Mouse (Mus musculus): ENCODE data around the gene Adat1. TPM values are rescaled to one million over a fixed set of nuclear protein-coding genes. Genes with fewer than 3 reads are reported as not detected.

The Adat1 gene
- polyA plus RNA-seq, 1 experiment: 5.3 TPM

- Histone ChIP-seq H3K27ac (ENCODE audit: control insufficient read depth, insufficient read depth, low read depth, low read length) (no peak overlapping the region), H3K36me3 (ENCODE audit: control insufficient read depth, insufficient read depth, low read length) (no peaks in the 10 kb centered on the region; the same call in 1 of the 2 replicates)
- TF ChIP-seq CTCF (IDR thresholded peaks at IDR 0.05; ENCODE audit: control insufficient read depth, insufficient read depth, insufficient replicate concordance, low read depth, low read length): no peak
- no peak for TF ChIP-seq POLR2A (IDR thresholded peaks at IDR 0.05; ENCODE audit: control insufficient read depth, low read depth, low read length)
These were observed 60.4 kb downstream of the Adat1 start for GRCm38 (mm10) chr8:111931721-111932120.

GRCm38 (mm10) chr8:111929648-111930344 lies 62.3 kb downstream of the Adat1 start:
- H3K27me3 ChIP-seq (ENCODE audit: control insufficient read depth, insufficient read depth, low read length): no peaks in the 10 kb centered on the region
- no peak overlapping the region for H3K4me3 ChIP-seq (ENCODE audit: control insufficient read depth, low read depth, low read length)
- TF ChIP-seq POLR2A (IDR thresholded peaks at IDR 0.05; ENCODE audit: control insufficient read depth, low read depth, low read length) (no peak), CTCF (IDR thresholded peaks at IDR 0.05; ENCODE audit: control insufficient read depth, insufficient read depth, insufficient replicate concordance, low read depth, low read length) (no peak)
- H3K27ac ChIP-seq (ENCODE audit: control insufficient read depth, insufficient read depth, low read depth, low read length): no peak overlapping the region
- peaks cover 14% of the 10 kb centered on the region for H3K4me1 ChIP-seq (ENCODE audit: control insufficient read depth, insufficient read depth, low read length)
- H3K36me3 ChIP-seq (ENCODE audit: control insufficient read depth, insufficient read depth, low read length): no peaks in the 10 kb centered on the region; the same call in 1 of the 2 replicates

More at GRCm38 (mm10) chr8:111931721-111932120, 60.4 kb downstream of the Adat1 start:
- no peak overlapping the region for H3K4me3 ChIP-seq (ENCODE audit: control insufficient read depth, low read depth, low read length)
- H3K27me3 ChIP-seq (ENCODE audit: control insufficient read depth, insufficient read depth, low read length): no peaks in the 10 kb centered on the region
- peaks cover 14% of the 10 kb centered on the region for H3K4me1 ChIP-seq (ENCODE audit: control insufficient read depth, insufficient read depth, low read length)

GRCm38 (mm10) chr8:111924976-111925375 lies 67.1 kb downstream of the Adat1 start:
- Histone ChIP-seq H3K27ac (ENCODE audit: control insufficient read depth, insufficient read depth, low read depth, low read length) (no peak overlapping the region), H3K4me3 (ENCODE audit: control insufficient read depth, low read depth, low read length) (no peak overlapping the region), H3K27me3 (ENCODE audit: control insufficient read depth, insufficient read depth, low read length) (no peaks in the 10 kb centered on the region), H3K4me1 (ENCODE audit: control insufficient read depth, insufficient read depth, low read length) (peaks cover 3% of the 10 kb centered on the region), H3K36me3 (ENCODE audit: control insufficient read depth, insufficient read depth, low read length) (no peaks in the 10 kb centered on the region; the same call in 1 of the 2 replicates)
- TF ChIP-seq POLR2A (IDR thresholded peaks at IDR 0.05; ENCODE audit: control insufficient read depth, low read depth, low read length): no peak

- Histone ChIP-seq H3K27ac (ENCODE audit: control insufficient read depth, insufficient read depth, low read depth, low read length) (peak overlapping the region; percentile 62), H3K4me1 (ENCODE audit: control insufficient read depth, insufficient read depth, low read length) (peaks cover 3% of the 10 kb centered on the region), H3K36me3 (ENCODE audit: control insufficient read depth, insufficient read depth, low read length) (no peaks in the 10 kb centered on the region), H3K4me3 (ENCODE audit: control insufficient read depth, low read depth, low read length) (peak overlapping the region; percentile 50), H3K27me3 (ENCODE audit: control insufficient read depth, insufficient read depth, low read length) (no peaks in the 10 kb centered on the region)
- TF ChIP-seq POLR2A (IDR thresholded peaks at IDR 0.05; ENCODE audit: control insufficient read depth, low read depth, low read length) (no peak), CTCF (IDR thresholded peaks at IDR 0.05; ENCODE audit: control insufficient read depth, insufficient read depth, insufficient replicate concordance, low read depth, low read length) (peak; percentile 36; the same call in 1 of the 2 replicates)
These were observed 68.7 kb downstream of the Adat1 start for GRCm38 (mm10) chr8:111923383-111923804.

- Histone ChIP-seq H3K27ac (ENCODE audit: control insufficient read depth, insufficient read depth, low read depth, low read length) (peak overlapping the region; percentile 76), H3K4me1 (ENCODE audit: control insufficient read depth, insufficient read depth, low read length) (peaks cover 3% of the 10 kb centered on the region), H3K4me3 (ENCODE audit: control insufficient read depth, low read depth, low read length) (no peak overlapping the region), H3K27me3 (ENCODE audit: control insufficient read depth, insufficient read depth, low read length) (no peaks in the 10 kb centered on the region), H3K36me3 (ENCODE audit: control insufficient read depth, insufficient read depth, low read length) (no peaks in the 10 kb centered on the region)
- TF ChIP-seq CTCF (IDR thresholded peaks at IDR 0.05; ENCODE audit: control insufficient read depth, insufficient read depth, insufficient replicate concordance, low read depth, low read length) (no peak), POLR2A (IDR thresholded peaks at IDR 0.05; ENCODE audit: control insufficient read depth, low read depth, low read length) (no peak)
These were observed 71.1 kb downstream of the Adat1 start for GRCm38 (mm10) chr8:111920971-111921370.

- H3K36me3 ChIP-seq (ENCODE audit: control insufficient read depth, insufficient read depth, low read length): no peaks in the 10 kb centered on the region
- TF ChIP-seq POLR2A (IDR thresholded peaks at IDR 0.05; ENCODE audit: control insufficient read depth, low read depth, low read length): no peak
- TF ChIP-seq CTCF (IDR thresholded peaks at IDR 0.05; ENCODE audit: control insufficient read depth, insufficient read depth, insufficient replicate concordance, low read depth, low read length): no peak
These were observed 72.4 kb downstream of the Adat1 start for GRCm38 (mm10) chr8:111919663-111920062.

More at GRCm38 (mm10) chr8:111919663-111920062, 72.4 kb downstream of the Adat1 start:
- Histone ChIP-seq H3K4me1 (ENCODE audit: control insufficient read depth, insufficient read depth, low read length) (peaks cover 4% of the 10 kb centered on the region), H3K27me3 (ENCODE audit: control insufficient read depth, insufficient read depth, low read length) (no peaks in the 10 kb centered on the region), H3K27ac (ENCODE audit: control insufficient read depth, insufficient read depth, low read depth, low read length) (no peak overlapping the region), H3K4me3 (ENCODE audit: control insufficient read depth, low read depth, low read length) (no peak overlapping the region)

Other genes with a start within 250 kb of the Adat1 start
- 29.5 and 30.9 TPM in 2 replicates for gene Bcar1, start 248.5 kb downstream of the Adat1 start, polyA plus RNA-seq (2012; rRNA removed)
- 9.7 and 12.5 TPM in 2 replicates for gene Cfdp1, start 138.0 kb downstream of the Adat1 start, polyA plus RNA-seq (2012; rRNA removed)
- gene Tmem170, start 115.6 kb downstream of the Adat1 start, polyA plus RNA-seq (2012; rRNA removed): 7.0 and 9.1 TPM in 2 replicates
- gene Chst5, start 81.9 kb downstream of the Adat1 start, polyA plus RNA-seq (2012; rRNA removed): 0.60 and 0.69 TPM in 2 replicates
- 17.9 and 18.6 TPM in 2 replicates for gene Tmem231, start 58.4 kb downstream of the Adat1 start, polyA plus RNA-seq (2012; rRNA removed)
- gene Gabarapl2, start 51.6 kb downstream of the Adat1 start, polyA plus RNA-seq (2012; rRNA removed): 18.7 and 24.3 TPM in 2 replicates
- 59.9 and 60.4 TPM in 2 replicates for gene Kars, start 19.0 kb upstream of the Adat1 start, polyA plus RNA-seq (2012; rRNA removed)
- 2.9 and 3.8 TPM in 2 replicates for gene Terf2ip, start 19.1 kb upstream of the Adat1 start, polyA plus RNA-seq (2012; rRNA removed)
- 0.06 TPM in 1 of 2 replicates, not detected in the other for gene Gm6793, start 22.7 kb upstream of the Adat1 start, polyA plus RNA-seq (2012; rRNA removed)

All from testis, adult 2 months (tissue).